Mouse (Mus musculus): ENCODE data around the gene Hjurp. TPM values are rescaled to one million over a fixed set of nuclear protein-coding genes. Genes with fewer than 3 reads are reported as not detected.

Hjurp gene
- polyA plus RNA-seq, 1 experiment from 2014 or later = 174 TPM

DNA sequence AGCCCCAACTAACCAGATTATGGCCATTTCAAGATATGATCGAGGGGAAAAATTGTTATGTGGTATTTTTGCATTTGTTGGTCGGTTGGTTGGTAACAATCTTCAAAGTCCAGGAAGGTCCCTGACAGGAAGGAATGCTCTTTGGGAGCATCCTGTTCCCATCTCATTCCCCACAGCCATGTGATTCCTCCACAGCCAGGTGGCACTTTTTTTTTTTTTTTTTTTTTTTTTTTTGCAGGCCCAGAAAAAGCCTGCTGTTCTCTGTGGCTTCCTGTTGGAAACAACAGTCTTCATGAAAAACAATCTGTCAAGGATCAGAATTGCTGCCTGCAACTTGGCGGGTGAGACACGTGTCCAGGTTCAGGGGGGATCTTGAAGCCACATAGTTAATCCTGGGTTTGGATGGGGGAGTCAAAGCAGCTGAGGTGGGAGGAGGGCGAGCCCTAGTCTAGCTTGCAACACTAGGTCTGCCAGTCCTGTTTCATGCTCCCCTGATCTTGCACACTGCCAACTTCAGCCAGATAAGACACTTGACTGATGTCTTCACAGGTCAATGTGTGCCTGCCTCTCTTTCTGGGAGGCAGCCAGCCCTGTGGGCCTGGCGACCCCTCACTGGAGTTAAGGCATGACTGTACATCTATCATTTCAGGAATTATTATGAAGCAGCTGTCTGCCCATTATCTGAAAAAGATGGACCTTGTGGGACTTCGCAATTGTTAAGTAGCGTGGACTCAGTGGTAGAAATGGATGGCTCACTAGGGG lies 18.4 kb downstream of the Hjurp start:
- DNase-seq (ENCODE audit: low spot score) = no peak
- ATAC-seq (ENCODE audit: insufficient number of reproducible peaks, low FRiP score, low TSS enrichment, low read depth) = no peak
- H3K9me3 ChIP-seq (ENCODE audit: control insufficient read depth, low read length) = peaks cover 70% of the 10 kb centered on the region

DNA sequence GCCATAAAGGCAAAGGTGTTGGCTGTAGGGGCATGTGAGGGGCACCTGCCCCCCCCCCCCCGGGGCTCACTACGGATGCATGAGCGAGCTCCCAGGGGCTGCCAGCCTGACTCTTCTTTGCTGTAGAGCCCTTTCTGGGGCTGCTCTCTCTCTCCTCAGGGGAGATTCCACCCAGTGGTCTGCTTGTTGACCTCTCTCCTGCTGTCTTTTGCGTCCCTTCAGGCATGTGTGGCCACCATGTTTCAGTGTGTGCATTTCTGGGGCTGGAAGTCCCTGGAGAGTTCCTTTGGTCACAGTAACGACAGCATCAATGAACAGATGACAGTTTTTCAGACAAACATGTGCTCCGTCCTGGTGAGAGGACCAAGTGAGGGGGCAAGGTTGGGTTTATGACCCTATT lies 19.1 kb downstream of the Hjurp start:
- H3K27me3 ChIP-seq (ENCODE audit: control insufficient read depth, insufficient read depth, low read length) = no peaks in the 10 kb centered on the region
- DNase-seq (ENCODE audit: low spot score) (no peak), ATAC-seq (ENCODE audit: insufficient number of reproducible peaks, low FRiP score, low TSS enrichment, low read depth) (no peak)
- H3K4me3 ChIP-seq (ENCODE audit: low read depth, low read length) = no peak overlapping the region
- H3K4me2 ChIP-seq (ENCODE audit: low read depth, severe bottlenecking) = no peak overlapping the region
- H3K4me1 ChIP-seq (ENCODE audit: control insufficient read depth, insufficient read depth, low read length) = no peaks in the 10 kb centered on the region
- H3K9ac ChIP-seq (ENCODE audit: low read length) = no peak overlapping the region
- peaks cover 25% of the 10 kb centered on the region for H3K36me3 ChIP-seq (ENCODE audit: control insufficient read depth, insufficient read depth, low read length)
- peaks cover 77% of the 10 kb centered on the region for H3K9me3 ChIP-seq (ENCODE audit: control insufficient read depth, low read length)
- 70% methylated on average over 6 of the region's 6 CpGs for WGBS
- H3K27ac ChIP-seq (replicated peaks; ENCODE audit: low read depth, low read length) = no peak overlapping the region

More for the DNA sequence above, 18.4 kb downstream of the Hjurp start:
- no peaks in the 10 kb centered on the region for H3K27me3 ChIP-seq (ENCODE audit: control insufficient read depth, insufficient read depth, low read length)
- H3K4me3 ChIP-seq (ENCODE audit: low read depth, low read length) = no peak overlapping the region
- H3K4me1 ChIP-seq (ENCODE audit: control insufficient read depth, insufficient read depth, low read length) = no peaks in the 10 kb centered on the region
- WGBS = 78% methylated on average over 8 of the region's 8 CpGs
- H3K4me2 ChIP-seq (ENCODE audit: low read depth, severe bottlenecking) = no peak overlapping the region
- H3K36me3 ChIP-seq (ENCODE audit: control insufficient read depth, insufficient read depth, low read length) = peaks cover 32% of the 10 kb centered on the region
- H3K27ac ChIP-seq (replicated peaks; ENCODE audit: low read depth, low read length) = no peak overlapping the region
- no peak overlapping the region for H3K9ac ChIP-seq (ENCODE audit: low read length)

DNA sequence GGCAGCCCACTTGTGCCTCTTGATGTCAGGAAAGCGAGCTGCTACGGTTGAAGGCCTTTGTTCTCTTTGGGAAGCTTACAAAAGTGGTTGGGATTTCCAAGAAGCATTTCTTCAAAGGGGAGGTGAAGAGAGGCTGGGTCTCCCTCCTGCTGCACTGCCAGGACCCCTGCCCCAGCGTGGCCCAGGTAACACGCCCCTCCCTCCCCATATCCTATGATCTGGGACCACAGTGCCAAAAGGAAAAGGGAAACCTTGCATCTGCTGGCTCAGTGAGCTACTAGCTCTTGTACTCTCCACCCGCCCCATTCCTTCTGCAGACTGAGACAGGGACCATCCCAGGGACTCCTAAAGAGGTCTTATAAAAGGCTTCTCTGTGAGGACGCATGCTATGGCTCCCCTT lies 19.8 kb downstream of the Hjurp start:
- H3K9ac ChIP-seq (ENCODE audit: low read length) = no peak overlapping the region
- no peak for DNase-seq (ENCODE audit: low spot score)
- no peak overlapping the region for H3K27ac ChIP-seq (replicated peaks; ENCODE audit: low read depth, low read length)
- peaks cover 77% of the 10 kb centered on the region for H3K9me3 ChIP-seq (ENCODE audit: control insufficient read depth, low read length)
- H3K4me3 ChIP-seq (ENCODE audit: low read depth, low read length) = no peak overlapping the region
- H3K27me3 ChIP-seq (ENCODE audit: control insufficient read depth, insufficient read depth, low read length) = no peaks in the 10 kb centered on the region
- ATAC-seq (ENCODE audit: insufficient number of reproducible peaks, low FRiP score, low TSS enrichment, low read depth) = no peak
- H3K4me1 ChIP-seq (ENCODE audit: control insufficient read depth, insufficient read depth, low read length) = no peaks in the 10 kb centered on the region
- no peak overlapping the region for H3K4me2 ChIP-seq (ENCODE audit: low read depth, severe bottlenecking)
- H3K36me3 ChIP-seq (ENCODE audit: control insufficient read depth, insufficient read depth, low read length) = peaks cover 18% of the 10 kb centered on the region
- 82% methylated on average over 6 of the region's 6 CpGs for WGBS

DNA sequence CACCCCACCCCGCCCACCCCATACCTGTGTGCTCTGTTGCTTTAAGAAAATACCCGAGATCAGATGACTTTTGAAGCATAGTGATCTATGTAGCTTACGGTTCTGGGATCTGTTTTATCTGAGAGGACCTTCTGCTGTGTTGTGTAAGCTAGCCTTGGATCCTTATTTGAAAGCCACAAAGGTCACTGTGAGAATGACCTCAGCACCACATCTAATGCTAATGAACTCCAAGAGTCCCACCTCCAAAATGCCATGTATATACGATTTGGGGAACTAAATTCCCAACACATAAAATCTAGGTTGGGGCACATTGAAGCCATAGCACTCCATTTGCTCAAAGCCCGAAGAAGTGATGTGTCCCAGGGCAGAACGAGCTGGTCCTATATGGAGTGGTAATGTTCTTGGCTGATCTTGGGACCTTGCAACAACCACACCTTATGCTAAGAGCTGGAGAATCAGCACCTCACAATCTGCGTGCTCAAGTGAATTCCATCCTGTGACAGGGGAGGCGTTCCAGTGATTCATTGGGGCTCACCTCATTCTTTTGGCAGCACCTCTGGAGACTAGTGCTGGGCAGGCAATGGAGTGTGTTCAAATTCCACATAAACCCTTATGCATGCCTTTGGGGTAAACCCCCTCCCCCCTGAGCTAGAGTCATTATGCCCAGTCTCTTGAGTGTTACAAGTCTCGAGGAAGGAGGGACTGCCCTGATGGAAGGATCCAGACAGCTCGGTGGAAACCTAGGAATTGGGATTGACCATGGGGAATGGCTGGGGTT lies 20.4 kb downstream of the Hjurp start:
- H3K27ac ChIP-seq (replicated peaks; ENCODE audit: low read depth, low read length) = no peak overlapping the region

DNA sequence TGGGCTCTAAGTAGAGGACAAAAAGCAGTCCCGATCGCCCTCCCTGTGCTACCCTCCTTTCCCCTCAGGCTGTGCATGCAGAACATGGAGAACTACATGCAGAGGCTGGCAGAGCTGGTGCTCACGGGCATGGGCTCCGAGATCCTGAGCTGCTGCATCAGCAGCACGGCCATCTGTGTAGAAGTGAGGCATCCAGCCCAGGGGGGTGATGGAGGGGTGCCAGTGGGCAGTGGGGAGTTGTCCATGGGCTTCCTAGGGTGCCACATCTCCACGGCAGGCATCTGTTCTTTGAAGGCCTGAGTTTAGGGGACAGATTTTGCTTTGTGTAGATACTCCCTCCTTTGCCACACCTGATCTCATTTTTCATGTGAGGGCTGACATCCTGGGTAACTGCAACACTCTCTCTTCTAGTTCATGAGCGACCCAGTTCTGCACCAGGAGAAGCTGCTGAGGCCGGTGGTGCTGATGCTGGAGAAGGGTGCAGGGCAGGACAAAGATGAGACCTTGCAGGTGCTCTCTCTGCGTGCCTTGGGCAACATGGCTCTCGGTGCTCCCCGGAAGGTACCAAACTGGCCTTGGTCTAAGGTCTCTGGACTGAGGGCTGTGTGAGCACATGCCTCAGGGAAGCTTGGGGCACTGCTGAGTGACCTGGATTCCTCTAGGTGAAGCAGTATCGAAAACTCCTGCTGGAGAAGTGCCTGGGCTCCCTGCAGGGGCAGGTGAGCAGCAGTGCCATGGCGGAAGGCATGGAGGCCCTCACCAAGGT lies 21.3 kb downstream of the Hjurp start:
- no peak overlapping the region for H3K27ac ChIP-seq (replicated peaks; ENCODE audit: low read depth, low read length)
- peaks cover 79% of the 10 kb centered on the region for H3K9me3 ChIP-seq (ENCODE audit: control insufficient read depth, low read length)
- no peak overlapping the region for H3K9ac ChIP-seq (ENCODE audit: low read length)
- no peaks in the 10 kb centered on the region for H3K27me3 ChIP-seq (ENCODE audit: control insufficient read depth, insufficient read depth, low read length)
- peaks cover 6% of the 10 kb centered on the region for H3K36me3 ChIP-seq (ENCODE audit: control insufficient read depth, insufficient read depth, low read length)
- WGBS = 81% methylated on average over 13 of the region's 13 CpGs
- no peak for DNase-seq (ENCODE audit: low spot score)
- no peak for ATAC-seq (ENCODE audit: insufficient number of reproducible peaks, low FRiP score, low TSS enrichment, low read depth)
- H3K4me3 ChIP-seq (ENCODE audit: low read depth, low read length) = no peak overlapping the region
- no peaks in the 10 kb centered on the region for H3K4me1 ChIP-seq (ENCODE audit: control insufficient read depth, insufficient read depth, low read length)
- H3K4me2 ChIP-seq (ENCODE audit: low read depth, severe bottlenecking) = no peak overlapping the region

More for the DNA sequence above, 20.4 kb downstream of the Hjurp start:
- no peak overlapping the region for H3K4me2 ChIP-seq (ENCODE audit: low read depth, severe bottlenecking)
- no peak overlapping the region for H3K4me3 ChIP-seq (ENCODE audit: low read depth, low read length)
- peaks cover 78% of the 10 kb centered on the region for H3K9me3 ChIP-seq (ENCODE audit: control insufficient read depth, low read length)
- H3K36me3 ChIP-seq (ENCODE audit: control insufficient read depth, insufficient read depth, low read length) = peaks cover 12% of the 10 kb centered on the region
- H3K4me1 ChIP-seq (ENCODE audit: control insufficient read depth, insufficient read depth, low read length) = no peaks in the 10 kb centered on the region
- no peaks in the 10 kb centered on the region for H3K27me3 ChIP-seq (ENCODE audit: control insufficient read depth, insufficient read depth, low read length)
- WGBS = 78% methylated on average over 10 of the region's 10 CpGs
- H3K9ac ChIP-seq (ENCODE audit: low read length) = no peak overlapping the region
- DNase-seq (ENCODE audit: low spot score) = no peak
- no peak for ATAC-seq (ENCODE audit: insufficient number of reproducible peaks, low FRiP score, low TSS enrichment, low read depth)

GRCm38 (mm10) chr1:88255466-88255857 lies 22.0 kb downstream of the Hjurp start:
- WGBS = 55% methylated on average over 2 of the region's 2 CpGs
- no peaks in the 10 kb centered on the region for H3K4me1 ChIP-seq (ENCODE audit: control insufficient read depth, insufficient read depth, low read length)
- H3K4me2 ChIP-seq (ENCODE audit: low read depth, severe bottlenecking) = no peak overlapping the region
- DNase-seq (ENCODE audit: low spot score) = no peak
- no peak overlapping the region for H3K9ac ChIP-seq (ENCODE audit: low read length)
- no peak for ATAC-seq (ENCODE audit: insufficient number of reproducible peaks, low FRiP score, low TSS enrichment, low read depth)
- no peak overlapping the region for H3K27ac ChIP-seq (replicated peaks; ENCODE audit: low read depth, low read length)
- H3K36me3 ChIP-seq (ENCODE audit: control insufficient read depth, insufficient read depth, low read length) = peaks cover 3% of the 10 kb centered on the region
- H3K4me3 ChIP-seq (ENCODE audit: low read depth, low read length) = no peak overlapping the region
- peaks cover 84% of the 10 kb centered on the region for H3K9me3 ChIP-seq (ENCODE audit: control insufficient read depth, low read length)
- H3K27me3 ChIP-seq (ENCODE audit: control insufficient read depth, insufficient read depth, low read length) = no peaks in the 10 kb centered on the region

DNA sequence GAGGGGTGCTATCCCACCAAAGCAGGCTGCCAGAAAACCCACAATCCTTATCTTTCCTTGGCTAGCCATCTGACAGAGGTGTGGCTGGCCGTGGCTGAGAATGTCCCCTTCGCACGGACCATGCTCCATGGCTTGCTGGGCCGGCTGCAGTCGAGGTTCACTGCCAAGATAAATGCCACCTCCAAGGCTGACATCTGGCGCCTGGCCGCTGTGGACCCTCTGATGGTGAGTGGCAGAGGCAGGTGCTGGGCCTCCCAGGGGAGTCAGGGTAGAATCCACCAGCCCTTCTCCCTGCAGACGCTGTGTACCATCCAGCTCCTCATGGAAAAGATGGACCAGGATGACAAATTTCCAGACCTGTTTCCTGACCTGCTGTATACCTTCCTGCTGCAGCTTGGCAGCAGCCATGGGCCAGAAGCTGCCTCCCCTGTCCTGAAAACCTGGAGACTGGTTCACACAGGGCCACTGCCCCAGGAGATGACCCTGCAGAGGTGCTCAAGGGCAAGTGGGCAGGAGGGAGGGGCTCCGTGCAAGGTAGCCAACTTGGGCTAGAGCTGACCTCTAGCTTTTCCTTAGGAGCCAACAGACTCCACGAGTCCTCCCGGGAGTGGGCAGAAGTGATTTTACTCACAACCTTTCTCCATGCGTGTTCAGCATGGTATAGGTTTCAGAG lies 22.5 kb downstream of the Hjurp start:
- Histone ChIP-seq H3K9ac (ENCODE audit: low read length) (no peak overlapping the region), H3K4me2 (ENCODE audit: low read depth, severe bottlenecking) (no peak overlapping the region), H3K4me3 (ENCODE audit: low read depth, low read length) (no peak overlapping the region), H3K27me3 (ENCODE audit: control insufficient read depth, insufficient read depth, low read length) (no peaks in the 10 kb centered on the region), H3K36me3 (ENCODE audit: control insufficient read depth, insufficient read depth, low read length) (no peaks in the 10 kb centered on the region), H3K4me1 (ENCODE audit: control insufficient read depth, insufficient read depth, low read length) (no peaks in the 10 kb centered on the region), H3K9me3 (ENCODE audit: control insufficient read depth, low read length) (peaks cover 85% of the 10 kb centered on the region), H3K27ac (replicated peaks; ENCODE audit: low read depth, low read length) (no peak overlapping the region)
- DNase-seq (ENCODE audit: low spot score) (no peak), ATAC-seq (ENCODE audit: insufficient number of reproducible peaks, low FRiP score, low TSS enrichment, low read depth) (no peak)
- 90% methylated on average over 12 of the region's 12 CpGs for WGBS

GRCm38 (mm10) chr1:88253540-88253939 lies 23.9 kb downstream of the Hjurp start:
- no peak for DNase-seq (ENCODE audit: low spot score)
- WGBS = 74% methylated on average over 6 of the region's 6 CpGs
- no peak for ATAC-seq (ENCODE audit: insufficient number of reproducible peaks, low FRiP score, low TSS enrichment, low read depth)

More at GRCm38 (mm10) chr1:88253540-88253939, 23.9 kb downstream of the Hjurp start:
- H3K4me2 ChIP-seq (ENCODE audit: low read depth, severe bottlenecking) = no peak overlapping the region
- no peak overlapping the region for H3K4me3 ChIP-seq (ENCODE audit: low read depth, low read length)
- no peaks in the 10 kb centered on the region for H3K27me3 ChIP-seq (ENCODE audit: control insufficient read depth, insufficient read depth, low read length)
- no peak overlapping the region for H3K27ac ChIP-seq (replicated peaks; ENCODE audit: low read depth, low read length)
- H3K9ac ChIP-seq (ENCODE audit: low read length) = no peak overlapping the region
- no peaks in the 10 kb centered on the region for H3K4me1 ChIP-seq (ENCODE audit: control insufficient read depth, insufficient read depth, low read length)
- H3K9me3 ChIP-seq (ENCODE audit: control insufficient read depth, low read length) = peaks cover 90% of the 10 kb centered on the region
- no peaks in the 10 kb centered on the region for H3K36me3 ChIP-seq (ENCODE audit: control insufficient read depth, insufficient read depth, low read length)
